Mouse (Mus musculus) liver, embryonic 14.5 days (tissue): ENCODE measurements around the gene Cdc37. TPM values are rescaled to one million over a fixed set of nuclear protein-coding genes. Genes with fewer than 3 reads are reported as not detected.
A peak's percentile ranks its signal among the peaks of the same experiment; 100 is the strongest.

Experiments used
- ATAC-seq: fragments of 200-750 bp; cut with Nextera tagmentation; 2 replicates; pipeline ENCODE4 v1.8.0; 2017; ENCODE audit warnings: moderate number of reproducible peaks, mild to moderate bottlenecking, moderate library complexity; ENCODE audit not compliant: insufficient read depth
- DNase-seq, 3 experiments: peaks; one replicate each; pipeline ENCODE4 v3.0.0-alpha.2; 2012 to 2013; ENCODE audit warnings: low read depth in 3 of 3, low spot score in 3 of 3
- H3K27ac ChIP-seq: fragments of 300-500 bp; sonication (generic); 2 replicates; pipeline ENCODE4 v1.5.1; 2014; ENCODE audit warnings: moderate library complexity, mild to moderate bottlenecking, control low read depth, inconsistent platforms
- H3K27me3 ChIP-seq: fragments of 300-500 bp; sonication (generic); 2 replicates; pipeline ENCODE4 v1.6.1; 2014; ENCODE audit warnings: mild to moderate bottlenecking, low read length, moderate library complexity; ENCODE audit not compliant: control insufficient read depth, insufficient read depth
- H3K36me3 ChIP-seq: fragments of 300-500 bp; sonication (generic); replicated peaks from 2 replicates; pipeline ENCODE4 v1.6.1; 2014; ENCODE audit warnings: low read depth; ENCODE audit not compliant: control insufficient read depth, insufficient read depth
- H3K4me1 ChIP-seq, 2 experiments: fragments of 200-500 bp in 1 of 2; fragments of 300-500 bp in 1 of 2; sonication (generic) in 1 of 2; replicated peaks; 2 replicates each; pipeline ENCODE4 v1.6.1; 2012 to 2014; ENCODE audit warnings: antibody characterized with exemption in 1 of 2, inconsistent platforms in 1 of 2, low read length in 1 of 2; ENCODE audit not compliant: control insufficient read depth in 2 of 2, insufficient read depth in 2 of 2
- H3K4me2 ChIP-seq: fragments of 300-500 bp; sonication (generic); 2 replicates; pipeline ENCODE4 v1.6.1; 2014; ENCODE audit warnings: low read depth, mild to moderate bottlenecking, control low read depth, moderate library complexity
- H3K4me3 ChIP-seq, 2 experiments: fragments of 200-500 bp in 1 of 2; fragments of 300-500 bp in 1 of 2; sonication (generic) in 1 of 2; 2 replicates each; pipeline ENCODE4 v1.5.1; 2012 to 2014; ENCODE audit warnings: low read depth in 2 of 2, low read length in 2 of 2, mild to moderate bottlenecking in 2 of 2, control low read depth in 1 of 2, inconsistent platforms in 1 of 2, moderate library complexity in 1 of 2; ENCODE audit not compliant: insufficient read depth in 1 of 2
- H3K9ac ChIP-seq: fragments of 300-500 bp; sonication (generic); replicated peaks from 2 replicates; pipeline ENCODE4 v1.6.1; 2014; ENCODE audit warnings: mild to moderate bottlenecking, control low read depth, moderate library complexity
- H3K9me3 ChIP-seq: fragments of 300-500 bp; sonication (generic); 2 replicates; pipeline ENCODE4 v1.6.1; 2016; ENCODE audit warnings: low read length, mixed read lengths; ENCODE audit not compliant: control insufficient read depth
- CTCF ChIP-seq: IDR thresholded peaks from 2 replicates; pipeline ENCODE4 v1.5.1; 2016; ENCODE audit warnings: antibody characterized with exemption, low read depth, control low read depth
- EP300 ChIP-seq: IDR thresholded peaks from 2 replicates; pipeline ENCODE4 v1.6.1; 2016; ENCODE audit warnings: antibody characterized with exemption, low read depth
- WGBS: fragments of 180-500 bp; shearing (Covaris S2); extraction: QIAGEN DNeasy Blood & Tissue Kit; methylation state at CpG from one replicate; pipeline ENCODE4 v1.1.7; 2014; ENCODE audit not compliant: insufficient replicate concordance; 5-methylcytosine and 5-hydroxymethylcytosine counted together
- polyA plus RNA-seq, 2 experiments: library from polyadenylated mRNA; depleted of rRNA in 1 of 2; stranded (reverse) in 1 of 2; unstranded in 1 of 2; fragments of >200 nt; fragmentation: Nextera tagmentation in 1 of 2; extraction: Ambion mirVana in 1 of 2; gene quantifications; 2 replicates each; pipeline versions ENCODE4 v1.2.1 to v1.2.3; 2012 to 2014

Cdc37 gene
- polyA plus RNA-seq, 2 experiments: 118 to 123 TPM

- H3K9ac ChIP-seq: no peak overlapping the region
- DNase-seq: no peak
- 67% methylated on average over 4 of the region's 4 CpGs for WGBS
Observed at GRCm38 (mm10) chr9:21180402-21180801, 30.6 kb upstream of the Cdc37 start.

GRCm38 (mm10) chr9:21172364-21172763 is 22.6 kb upstream of the Cdc37 start:
- no peak overlapping the region for H3K4me2 ChIP-seq
- no peaks in the 10 kb centered on the region for H3K9me3 ChIP-seq
- ATAC-seq: no peak
- no peak overlapping the region for H3K4me3 ChIP-seq
- no peak for TF ChIP-seq EP300
- TF ChIP-seq CTCF: no peak
- no peak overlapping the region for H3K9ac ChIP-seq
- H3K27ac ChIP-seq: no peak overlapping the region
- peaks cover 8 to 16% of the 10 kb centered on the region in 2 experiments; a peak in 3 of 4 replicates for H3K4me1 ChIP-seq
- WGBS: 39% methylated on average over 6 of the region's 6 CpGs
- DNase-seq: no peak
- no peaks in the 10 kb centered on the region; the same call in 1 of the 2 replicates for H3K27me3 ChIP-seq
- no peaks in the 10 kb centered on the region for H3K36me3 ChIP-seq

More at GRCm38 (mm10) chr9:21180402-21180801, 30.6 kb upstream of the Cdc37 start:
- no peak for TF ChIP-seq EP300
- no peak for TF ChIP-seq CTCF
- no peaks in the 10 kb centered on the region for H3K9me3 ChIP-seq
- no peak overlapping the region for H3K27ac ChIP-seq
- no peaks in the 10 kb centered on the region for H3K36me3 ChIP-seq
- no peak overlapping the region for H3K4me3 ChIP-seq
- peaks cover 3 to 15% of the 10 kb centered on the region in 2 experiments for H3K4me1 ChIP-seq
- no peak for ATAC-seq
- no peak overlapping the region for H3K4me2 ChIP-seq
- no peaks in the 10 kb centered on the region for H3K27me3 ChIP-seq

- Histone ChIP-seq H3K4me3 (no peak overlapping the region; a peak in 1 of 4 replicates), H3K27me3 (peaks cover 28% of the 10 kb centered on the region), H3K27ac (peak overlapping the region; percentile 49), H3K36me3 (no peaks in the 10 kb centered on the region), H3K4me2 (peak overlapping the region; percentile 47), H3K9me3 (no peaks in the 10 kb centered on the region), H3K9ac (peak overlapping the region; percentile 19), H3K4me1 (peaks cover 13 to 27% of the 10 kb centered on the region in 2 experiments; a peak in 3 of 4 replicates)
- no peak for DNase-seq
- 39% methylated on average over 1 of the region's 1 CpGs for WGBS
- no peak for ATAC-seq
- TF ChIP-seq CTCF: no peak
Observed at GRCm38 (mm10) chr9:21169157-21169556, 19.4 kb upstream of the Cdc37 start.

- H3K4me3 ChIP-seq: peak overlapping the region; percentile 29 to 61
- H3K4me1 ChIP-seq: peaks cover 13 to 27% of the 10 kb centered on the region in 2 experiments; a peak in 3 of 4 replicates
- WGBS: 3% methylated on average over 30 of the region's 30 CpGs
- peak overlapping the region; percentile 49 for H3K27ac ChIP-seq
- peaks cover 35% of the 10 kb centered on the region for H3K27me3 ChIP-seq
- peak; percentile 84 for ATAC-seq
- peak overlapping the region; percentile 19 for H3K9ac ChIP-seq
- DNase-seq: peak; percentile 63 to 78 (median 68)
- H3K9me3 ChIP-seq: no peaks in the 10 kb centered on the region
- no peaks in the 10 kb centered on the region for H3K36me3 ChIP-seq
- peak overlapping the region; percentile 47 for H3K4me2 ChIP-seq
- TF ChIP-seq CTCF: peak; percentile 97
- TF ChIP-seq EP300: peak; percentile 41
Observed at GRCm38 (mm10) chr9:21168161-21169123, 18.7 kb upstream of the Cdc37 start.
